Mouse (Mus musculus) kidney, postnatal 14 days (tissue): ENCODE measurements around the gene Msantd1.

Experiments
- DNase-seq: peaks from one replicate; pipeline ENCODE4 v3.0.0; 2022; ENCODE audit warnings: mixed read lengths

The Msantd1 gene

DNA sequence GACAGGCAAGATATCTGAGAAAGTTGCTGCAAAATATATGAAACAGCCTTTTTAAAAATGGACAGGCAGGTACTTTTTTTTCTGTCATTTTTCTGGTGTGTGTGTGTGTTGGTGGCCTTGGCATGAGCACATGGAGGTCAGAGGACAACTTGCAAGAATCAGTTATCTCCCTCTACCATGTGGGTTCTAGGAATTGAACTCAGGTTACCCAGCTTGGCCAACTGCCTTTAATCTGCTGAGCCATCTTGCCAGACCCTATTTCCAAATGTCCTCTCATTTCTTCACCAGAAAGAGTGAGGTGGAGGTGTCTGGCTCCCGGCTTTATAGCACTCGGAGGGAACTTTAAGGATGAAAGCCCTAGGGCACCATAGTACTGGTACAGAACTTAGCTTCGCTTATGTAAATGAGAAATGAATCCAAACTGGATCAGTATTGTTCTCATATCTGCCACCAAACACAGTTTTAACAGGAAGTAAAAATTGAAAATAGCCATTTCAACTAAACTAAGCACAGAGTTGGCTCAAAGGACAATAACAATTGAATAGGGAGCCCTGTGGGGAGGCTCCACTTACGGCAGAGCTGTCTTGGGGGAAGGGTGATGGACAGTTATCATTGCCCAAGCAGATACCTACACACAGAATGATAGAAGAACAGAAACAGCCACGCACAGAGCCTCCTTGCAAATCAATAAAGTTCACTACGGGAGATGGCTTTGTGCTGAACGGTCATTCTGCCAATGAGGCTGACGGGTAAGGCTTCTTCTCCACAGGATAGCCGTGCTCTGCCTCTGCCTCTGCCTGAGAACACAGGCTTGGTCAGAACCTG is 22.6 kb downstream of the Msantd1 start:
- DNase-seq = no peak

GRCm38 (mm10) chr5:34931091-34931490 is 23.3 kb downstream of the Msantd1 start:
- DNase-seq = no peak

GRCm38 (mm10) chr5:34931516-34932457 is 24.0 kb downstream of the Msantd1 start:
- no peak for DNase-seq

GRCm38 (mm10) chr5:34932458-34932806 is 24.6 kb downstream of the Msantd1 start:
- no peak for DNase-seq

GRCm38 (mm10) chr5:34933461-34933860 is 25.6 kb downstream of the Msantd1 start:
- no peak for DNase-seq

DNA sequence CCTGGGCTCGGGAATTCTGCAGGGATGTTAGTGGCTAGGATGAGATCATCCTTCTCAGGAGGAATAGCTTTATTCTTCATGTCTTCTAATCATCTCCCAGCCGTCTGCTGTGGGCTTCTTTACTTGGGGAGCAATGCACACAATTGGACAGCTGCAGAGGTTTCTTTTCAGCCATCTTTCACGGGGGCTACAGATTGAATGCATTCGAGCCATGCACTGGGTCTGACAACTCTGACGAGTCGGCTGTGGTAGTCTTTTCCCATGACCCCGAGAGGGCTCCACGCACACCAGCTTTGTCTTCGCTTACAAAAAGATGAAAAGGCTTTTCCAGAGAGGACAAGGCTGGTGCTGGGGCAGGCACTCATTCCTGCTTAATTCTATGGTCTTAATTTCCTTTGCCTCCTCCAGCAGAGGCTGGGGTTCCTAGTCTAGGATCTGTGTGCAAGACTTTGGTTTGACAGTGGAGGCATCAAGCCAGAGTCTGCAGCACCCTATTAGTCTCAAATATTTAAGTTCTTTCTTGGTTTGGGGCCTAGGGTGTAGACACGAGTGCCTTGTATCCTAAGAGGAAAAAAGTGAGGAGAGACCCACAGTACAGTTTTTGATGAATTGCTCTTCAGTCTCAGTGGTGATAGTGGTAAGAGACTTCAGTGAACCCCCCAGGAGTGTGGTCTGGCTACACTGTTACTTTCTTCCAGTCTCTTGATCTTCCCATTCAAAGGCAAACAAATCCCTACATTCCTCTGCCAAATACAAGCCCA is 34.1 kb downstream of the Msantd1 start:
- DNase-seq = no peak

DNA sequence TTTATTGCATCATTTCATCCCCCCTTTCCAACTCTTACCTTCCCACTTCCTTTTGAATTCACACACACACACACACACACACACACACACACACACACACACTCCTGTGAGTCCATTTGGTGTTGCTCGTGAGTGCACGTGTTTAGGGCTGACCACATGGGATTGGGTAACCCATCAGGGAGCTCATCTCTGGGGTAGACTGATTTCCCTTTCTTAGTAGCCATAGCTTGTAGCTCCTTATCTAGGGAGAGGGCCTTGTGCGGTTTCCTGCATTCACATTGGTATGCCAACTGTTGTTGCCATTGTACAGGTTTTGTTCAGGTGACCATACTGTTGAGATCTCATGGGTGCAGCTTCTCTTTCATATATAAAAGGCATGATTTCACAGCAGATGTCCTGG is 35.6 kb downstream of the Msantd1 start:
- DNase-seq = no peak

DNA sequence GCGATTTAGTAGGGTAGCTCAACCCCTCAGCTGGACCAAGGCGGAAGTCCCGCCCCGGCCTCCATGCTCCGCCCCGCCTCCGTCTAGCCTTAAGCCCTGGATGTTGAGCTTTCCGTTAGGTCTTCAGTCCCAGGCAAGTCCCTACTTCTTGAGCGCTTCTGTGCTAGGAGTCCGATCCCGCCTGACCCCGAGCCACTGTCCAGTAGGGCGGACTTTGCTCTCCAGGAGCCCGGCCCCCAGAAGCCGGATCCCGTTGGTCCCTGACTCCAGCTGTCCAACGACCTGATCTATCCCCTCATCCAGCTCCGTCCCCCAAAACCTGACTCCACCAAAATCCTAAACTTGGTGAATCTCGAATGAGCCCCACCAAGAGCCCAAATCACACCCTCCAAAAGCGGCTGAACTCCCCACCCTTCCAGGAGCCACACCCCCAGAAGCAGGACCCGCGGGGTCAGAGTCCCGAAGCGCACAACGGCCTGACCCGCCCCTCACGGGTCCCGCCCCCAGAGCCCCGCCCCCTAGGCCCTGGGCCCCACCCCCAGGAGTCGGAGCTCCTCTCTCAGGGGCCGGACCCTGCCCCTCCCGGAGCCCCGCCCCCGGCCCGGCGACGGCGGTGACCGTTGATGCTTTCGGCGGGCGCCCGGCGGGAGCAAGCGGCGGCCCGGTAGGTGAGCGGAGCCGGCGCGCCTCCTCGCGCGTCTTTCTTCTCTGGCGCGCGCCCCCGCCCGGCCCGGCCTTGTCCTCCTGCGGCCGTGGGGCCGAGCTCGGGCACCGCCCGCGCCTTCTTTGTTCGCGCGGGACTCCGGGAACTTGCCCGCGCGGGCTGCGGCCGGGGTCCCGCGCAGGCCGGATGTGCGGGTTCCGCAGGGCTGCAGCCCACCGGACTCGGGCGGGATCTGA is 41.3 kb downstream of the Msantd1 start, which contains the start of gene Rgs12:
Gene Rgs12 (plus strand): TSS at position 585 of the 900 bp plus-strand sequence.
- DNase-seq = peak; percentile 94

DNA sequence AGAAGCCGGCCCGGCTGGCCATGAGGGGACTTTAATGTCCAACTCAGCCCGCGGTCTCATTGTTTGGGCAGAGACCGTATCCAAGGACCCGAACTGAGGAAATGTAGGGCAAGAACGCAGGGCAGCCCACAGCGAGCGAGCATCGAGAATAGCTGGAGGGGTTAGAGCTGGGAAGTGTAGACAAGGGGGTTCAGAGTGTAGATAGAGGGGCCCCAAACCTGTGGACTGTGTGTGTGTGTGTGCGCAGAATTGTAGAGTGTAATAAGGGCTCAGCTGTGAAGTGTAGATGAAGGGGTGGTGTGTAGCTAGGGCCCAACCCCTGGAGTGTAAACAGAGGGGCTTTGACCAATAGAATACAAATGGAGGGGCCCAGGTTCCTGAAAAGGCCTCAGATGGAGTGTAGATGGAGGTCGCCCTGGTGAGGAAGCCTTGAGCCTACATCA is 42.0 kb downstream of the Msantd1 start:
- no peak for DNase-seq

DNA sequence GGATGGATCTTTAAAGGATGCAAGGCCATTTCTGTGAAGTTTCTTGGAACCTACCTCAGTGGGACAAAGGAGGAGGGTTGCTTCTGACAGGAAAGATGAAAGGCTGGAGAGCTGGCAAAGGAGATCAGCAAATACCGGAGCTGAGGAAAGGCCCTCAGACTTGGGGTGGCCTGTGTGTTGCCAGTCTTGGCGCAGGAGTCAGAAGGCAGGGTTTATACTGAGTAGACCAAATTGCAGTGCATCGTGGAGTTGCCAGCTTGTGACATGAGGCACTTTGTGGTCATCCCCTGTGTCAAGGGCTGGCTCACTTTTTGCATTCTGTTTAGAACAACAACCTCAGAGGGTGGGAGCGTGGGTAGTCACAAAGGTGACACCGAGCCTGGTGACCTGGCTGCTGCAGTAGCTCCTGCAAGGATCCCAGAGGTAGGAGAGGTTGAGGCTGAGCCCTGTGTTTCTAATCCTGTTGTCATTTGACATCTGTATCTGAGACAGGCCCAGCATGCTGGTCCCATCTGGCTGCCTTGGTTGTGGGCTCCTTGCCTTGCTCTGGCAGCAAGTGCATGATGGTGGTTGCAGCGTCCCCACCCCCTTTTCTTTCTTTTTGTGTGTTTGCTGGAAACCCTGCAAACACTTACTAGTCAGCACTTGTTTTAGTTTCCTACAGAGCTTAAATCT is 42.8 kb downstream of the Msantd1 start:
- no peak for DNase-seq

DNA sequence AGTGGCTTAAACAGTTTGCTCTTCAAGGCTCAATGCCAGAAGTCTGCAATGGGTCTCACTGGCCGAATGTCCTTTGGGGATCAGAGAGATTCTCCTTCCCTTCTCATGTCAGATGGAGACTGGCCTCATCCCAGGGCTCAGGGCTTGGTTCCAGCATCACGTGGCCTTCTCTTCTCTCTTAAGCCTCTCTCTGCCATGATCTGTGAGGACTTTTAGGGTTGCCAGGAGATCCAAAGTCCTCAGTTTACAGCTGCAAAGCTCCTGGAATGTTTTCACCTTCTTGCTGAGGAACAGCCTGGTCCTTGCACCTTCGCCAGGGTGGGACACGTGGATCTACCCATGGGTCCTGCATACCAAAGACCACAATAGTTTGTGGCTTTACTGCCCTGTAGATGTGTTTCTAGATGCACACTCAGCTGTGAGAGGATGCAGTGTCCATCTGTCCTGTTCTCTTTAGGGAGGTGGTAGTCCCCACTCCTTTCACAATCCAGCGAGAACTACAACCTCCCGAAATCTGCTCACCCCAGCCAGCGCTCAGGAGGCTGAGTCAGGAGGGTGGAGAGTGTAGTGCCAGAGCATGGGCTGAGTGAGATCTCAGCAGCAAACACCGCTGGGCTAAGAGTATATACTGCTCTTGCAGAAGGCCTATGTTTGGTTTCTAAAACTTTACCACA is 43.5 kb downstream of the Msantd1 start:
- no peak for DNase-seq

GRCm38 (mm10) chr5:34954508-34954907 is 46.7 kb downstream of the Msantd1 start:
- DNase-seq = no peak

DNA sequence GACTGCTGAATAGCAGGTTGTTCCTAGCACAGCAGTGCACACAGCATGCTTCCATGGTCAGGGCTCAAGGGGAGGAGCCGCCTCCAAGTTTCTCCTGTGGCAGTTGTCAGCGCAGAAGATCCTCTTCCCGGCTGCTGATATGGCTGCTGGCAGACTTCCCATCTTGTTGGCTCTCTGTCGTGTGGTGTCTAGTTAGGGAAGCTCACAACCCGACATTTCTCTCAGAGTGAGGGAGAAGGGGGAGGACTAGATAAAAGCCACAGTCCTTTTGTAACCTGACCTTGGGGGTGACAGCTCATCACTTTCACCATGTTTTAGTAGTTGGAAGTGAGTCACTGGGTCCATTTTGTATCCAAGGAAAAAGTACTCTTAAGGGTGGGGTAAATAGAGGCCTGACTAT is 47.8 kb downstream of the Msantd1 start:
- peak; percentile 54 for DNase-seq

DNA sequence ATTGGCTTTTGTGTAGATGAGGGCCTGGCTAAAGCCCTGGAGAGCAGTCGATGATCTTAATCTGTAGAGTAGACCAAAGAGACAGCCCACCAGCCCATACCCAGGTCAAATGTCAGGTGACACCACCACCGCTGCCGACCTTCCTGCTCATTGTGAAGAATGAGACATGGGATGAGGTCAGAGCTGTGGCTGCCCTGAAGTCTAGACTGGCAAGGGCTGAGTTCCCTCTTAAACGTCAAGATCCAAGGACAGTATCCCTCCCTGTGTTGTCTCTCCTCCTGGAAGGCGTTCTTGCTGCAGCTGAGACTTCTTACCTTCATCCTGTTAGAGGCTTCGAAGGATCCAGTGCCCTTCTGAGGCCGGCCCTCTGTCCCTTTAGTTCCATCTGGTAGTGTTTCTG is 48.3 kb downstream of the Msantd1 start:
- no peak for DNase-seq

DNA sequence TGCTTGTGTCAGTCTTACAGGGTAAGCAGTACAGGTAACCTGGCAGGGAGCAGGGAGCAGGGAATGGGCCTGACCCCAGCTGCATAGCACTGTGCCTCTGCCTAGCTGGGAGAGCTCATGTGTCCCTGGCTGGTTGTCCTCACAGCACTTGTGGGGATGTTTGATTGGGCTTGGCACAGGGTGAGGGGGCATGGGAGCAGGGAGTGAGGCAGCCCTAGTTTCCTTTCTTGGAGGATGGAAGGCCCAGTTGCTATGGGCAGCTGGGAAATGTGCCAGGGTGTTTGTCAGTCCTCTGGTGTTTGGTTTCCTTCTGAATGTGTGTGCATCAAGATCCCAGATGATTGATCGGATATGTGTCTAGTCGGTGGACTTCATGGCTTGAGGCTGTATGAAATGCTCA is 49.2 kb downstream of the Msantd1 start:
- no peak for DNase-seq

DNA sequence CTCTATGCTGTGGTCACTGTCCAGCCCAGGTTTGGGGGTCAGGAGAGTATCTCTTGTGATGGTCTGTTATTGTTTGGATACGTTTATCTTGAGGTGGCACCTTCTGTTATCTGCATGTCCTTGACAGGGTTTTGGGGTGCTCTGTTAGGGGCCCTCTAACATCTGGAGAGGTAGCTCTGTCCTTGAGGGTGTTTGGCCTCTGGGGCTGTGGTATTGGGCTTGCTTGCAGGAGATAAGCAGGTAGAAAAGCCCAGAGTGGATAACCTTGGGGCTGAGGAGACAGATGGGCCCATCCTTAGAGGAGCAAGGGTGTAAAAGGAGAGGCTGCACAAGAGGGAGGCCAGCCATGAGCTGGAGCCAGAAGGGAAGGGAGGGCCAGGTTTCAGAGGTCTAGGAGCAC is 52.2 kb downstream of the Msantd1 start:
- no peak for DNase-seq

DNA sequence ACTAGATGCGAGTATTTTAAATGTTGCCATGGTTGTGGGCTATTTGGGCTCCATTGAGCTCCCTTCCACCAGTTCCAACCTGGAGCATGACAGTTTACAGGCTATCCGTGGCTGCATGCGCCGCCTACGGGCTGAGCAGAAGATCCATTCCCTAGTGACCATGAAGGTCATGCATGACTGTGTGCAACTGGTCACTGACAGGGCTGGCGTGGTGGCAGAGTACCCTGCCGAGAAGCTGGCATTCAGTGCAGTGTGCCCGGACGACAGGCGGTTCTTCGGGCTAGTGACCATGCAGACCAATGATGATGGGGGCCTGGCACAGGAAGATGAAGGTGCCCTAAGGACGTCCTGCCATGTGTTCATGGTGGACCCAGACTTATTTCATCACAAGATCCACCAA is 57.7 kb downstream of the Msantd1 start:
- no peak for DNase-seq

DNA sequence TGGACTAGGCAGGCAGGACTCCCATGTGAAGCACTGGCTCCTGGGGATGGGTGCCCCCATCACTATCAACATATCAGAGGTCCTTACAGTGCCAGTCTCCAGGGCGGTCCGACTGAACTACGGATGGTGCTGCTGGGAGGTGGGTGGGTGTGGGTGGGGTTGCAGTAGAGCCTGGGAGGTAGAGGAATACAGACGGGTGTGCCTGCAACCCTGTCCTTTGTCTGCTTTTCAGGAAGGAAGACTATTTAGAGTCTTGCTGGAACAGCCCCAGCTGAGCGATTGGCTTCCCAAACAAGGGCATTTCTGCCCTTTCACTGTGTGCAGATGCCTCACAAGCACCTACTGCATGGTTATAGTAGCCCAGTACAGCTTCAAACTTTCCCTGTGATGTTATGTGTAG is 60.6 kb downstream of the Msantd1 start:
- peak; percentile 48 for DNase-seq

DNA sequence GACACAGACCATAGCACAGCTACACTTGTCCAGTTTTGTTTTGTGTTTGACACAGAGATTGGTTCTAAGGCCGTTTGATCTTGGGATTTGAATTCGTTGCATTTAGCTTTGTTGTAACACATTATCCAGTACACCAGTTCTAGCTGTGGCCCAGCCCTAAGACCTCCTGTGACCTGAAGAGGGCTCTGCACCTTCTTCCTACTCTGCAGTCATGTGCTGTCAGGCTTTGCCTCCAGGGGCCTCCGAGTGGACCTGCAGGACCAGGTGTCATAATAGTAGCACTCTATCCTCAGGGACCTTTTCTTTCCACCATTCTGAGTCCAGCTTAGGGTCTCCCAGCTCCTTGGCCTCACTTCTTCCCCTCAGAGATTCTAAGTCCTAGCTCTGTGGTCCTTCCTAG is 64.7 kb downstream of the Msantd1 start:
- DNase-seq = no peak
